Mouse (Mus musculus) kidney, postnatal 14 days (tissue): Measurements from ENCODE around the gene Rbck1.
"Not testable (repeated sequence)": the region's sequence is repeated elsewhere in the genome, so short reads cannot be mapped to it uniquely, and the experiment has no call there.

ENCODE experiments used
- DNase-seq: peaks from one replicate; pipeline ENCODE4 v3.0.0; 2022; ENCODE audit warnings: mixed read lengths

Rbck1 gene

DNA sequence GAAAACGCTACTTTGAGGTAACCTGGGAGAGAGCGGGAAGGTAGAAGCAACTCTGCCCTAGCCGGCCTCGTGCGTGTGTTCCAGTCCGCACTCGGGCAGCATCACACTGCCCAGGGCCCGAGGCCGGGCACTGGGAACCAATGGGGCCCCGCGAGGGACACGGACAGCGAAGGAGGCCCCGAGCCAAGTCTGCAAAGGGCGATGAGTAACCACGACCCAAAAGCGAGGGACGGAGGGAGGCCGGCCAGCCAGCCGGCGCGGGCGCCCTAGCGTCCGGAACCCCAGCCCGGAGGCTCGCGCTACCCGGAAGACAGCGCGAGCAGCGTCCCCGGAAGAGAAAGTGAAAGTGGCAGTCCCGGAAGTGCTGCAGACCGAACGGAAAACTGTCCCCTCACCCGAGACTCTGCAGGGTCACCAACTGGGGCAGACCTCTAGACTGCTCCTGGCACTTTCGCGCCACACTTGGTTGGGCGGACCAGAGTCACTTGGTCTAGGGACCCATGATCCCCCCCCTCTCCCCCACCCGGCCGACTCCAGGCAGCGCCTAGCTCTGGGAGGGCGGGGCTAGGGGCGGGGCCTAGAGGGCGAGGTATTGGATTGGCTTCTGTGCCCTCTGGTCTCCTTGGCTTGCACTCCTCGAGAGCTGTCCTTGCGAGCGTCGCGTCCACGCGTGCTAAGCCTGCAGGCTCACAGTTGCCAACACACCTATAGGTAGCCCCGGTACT lies at the start of gene Rbck1:
Gene Rbck1, minus strand, starts transcription at position 553 of the 725 bp plus-strand sequence.
- DNase-seq: peak; percentile 90

DNA sequence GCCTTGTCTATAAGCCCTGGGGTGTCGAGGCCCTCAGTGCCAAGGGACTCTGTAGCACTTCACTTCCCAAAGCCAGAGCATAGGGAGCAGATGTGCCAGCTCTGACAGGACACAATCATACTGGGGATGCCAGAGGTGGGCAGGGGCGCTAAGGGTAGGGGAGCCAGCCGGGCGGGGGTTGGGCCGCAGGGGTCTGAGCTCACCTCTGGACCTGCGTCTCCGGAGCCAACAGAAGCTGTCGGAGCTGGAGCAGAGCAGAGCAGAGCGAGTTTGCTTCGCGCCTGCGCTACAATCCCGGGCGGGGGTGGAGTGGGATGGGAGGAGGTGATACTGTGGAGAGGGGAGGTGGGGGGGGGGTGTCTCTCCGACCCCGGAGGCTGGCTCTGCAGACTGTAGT lies 43.9 kb upstream of the Rbck1 start, which contains the start of gene Nrsn2:
Gene Nrsn2, minus strand, starts transcription at position 294 of the 397 bp plus-strand sequence.
- DNase-seq: no peak

DNA sequence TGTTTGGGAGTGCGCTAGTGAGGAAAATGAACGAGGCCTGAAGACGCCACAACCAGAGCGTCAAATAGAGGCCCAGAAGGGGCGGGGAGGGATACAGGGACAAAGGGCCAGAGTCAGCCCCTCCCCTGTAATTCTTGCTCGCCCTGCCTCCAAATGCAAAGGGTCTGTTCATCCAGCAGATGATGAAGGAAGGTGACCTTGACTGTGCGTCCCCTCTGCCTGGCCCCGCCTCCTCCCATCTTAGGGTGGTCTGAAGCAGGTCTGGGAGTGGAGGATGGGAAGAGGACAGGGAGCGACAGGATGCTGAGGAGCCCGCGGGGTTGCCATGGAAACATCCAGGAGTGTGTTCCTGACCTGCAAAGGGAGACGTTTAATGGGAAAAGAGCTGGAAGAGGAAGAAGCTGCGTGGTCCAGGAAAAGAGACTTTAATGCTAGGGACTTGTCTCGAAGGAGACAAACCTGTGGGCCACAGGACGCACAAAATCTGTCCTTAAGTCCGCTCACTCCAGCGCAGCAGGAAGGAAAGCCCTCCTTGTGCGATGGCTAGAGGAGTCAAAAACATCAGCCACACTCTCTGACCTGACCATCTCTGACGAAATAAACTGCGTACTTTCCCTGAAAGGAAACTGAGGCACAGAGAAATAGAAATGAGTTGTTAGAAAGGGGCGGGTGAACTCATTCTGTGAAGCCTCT lies 43.3 kb upstream of the Rbck1 start:
- no peak for DNase-seq

DNA sequence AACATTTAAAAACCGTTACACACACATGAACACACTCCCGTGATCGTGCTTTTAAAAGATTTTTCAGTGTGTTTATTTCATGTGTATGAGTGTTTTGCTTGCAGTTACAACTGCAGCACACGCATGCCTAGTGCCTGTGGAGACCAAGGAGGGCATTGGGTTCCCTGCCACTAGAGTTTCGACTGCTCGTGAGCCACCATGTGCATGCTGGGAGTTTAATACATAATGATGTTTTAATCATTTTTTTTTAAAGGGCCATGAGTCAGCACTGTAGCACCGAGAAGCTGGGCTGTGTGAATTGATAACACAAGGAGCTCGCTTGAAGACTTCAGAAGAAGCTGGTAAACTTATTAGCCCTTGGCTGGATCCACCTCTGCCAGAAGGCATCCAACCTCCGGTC lies 41.1 kb upstream of the Rbck1 start:
- DNase-seq: no peak

DNA sequence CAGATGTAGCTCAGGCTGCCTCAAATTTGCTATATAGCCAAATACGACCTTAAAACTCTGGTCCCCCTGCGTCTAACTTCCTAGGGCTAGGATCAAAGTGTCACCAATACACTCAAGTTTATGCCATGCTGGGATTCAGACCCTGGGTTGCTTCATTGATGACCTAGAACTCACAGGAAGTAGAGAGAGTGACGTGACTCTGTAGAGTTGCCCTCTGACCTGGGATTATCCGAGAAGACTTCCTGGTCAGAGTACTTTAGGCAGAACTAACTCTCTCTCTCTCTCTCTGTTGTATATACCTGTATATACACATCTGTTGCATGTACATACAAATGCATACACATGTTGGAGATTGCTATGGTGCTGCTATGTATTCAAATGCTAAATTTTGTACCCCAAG lies 40.2 kb upstream of the Rbck1 start:
- no peak for DNase-seq

DNA sequence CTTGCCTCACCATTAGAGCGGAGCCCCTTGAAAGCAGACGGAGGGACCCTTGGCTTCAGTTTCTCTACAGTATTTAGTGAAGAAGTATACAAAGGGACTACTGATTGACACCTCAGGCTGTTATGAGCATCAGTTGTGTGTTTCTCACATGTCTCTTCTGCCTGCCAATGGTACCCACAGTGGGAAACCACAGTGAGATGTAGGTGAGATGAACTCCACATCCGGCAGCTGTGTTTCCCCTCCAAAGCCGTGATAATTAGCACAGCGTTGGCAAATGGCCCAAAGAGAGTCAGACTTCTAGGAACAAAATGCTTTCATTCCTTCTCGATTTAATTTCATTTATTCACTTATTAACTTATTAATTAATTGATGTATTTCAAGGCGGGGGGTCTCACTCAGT lies 39.7 kb upstream of the Rbck1 start:
- DNase-seq: no peak

DNA sequence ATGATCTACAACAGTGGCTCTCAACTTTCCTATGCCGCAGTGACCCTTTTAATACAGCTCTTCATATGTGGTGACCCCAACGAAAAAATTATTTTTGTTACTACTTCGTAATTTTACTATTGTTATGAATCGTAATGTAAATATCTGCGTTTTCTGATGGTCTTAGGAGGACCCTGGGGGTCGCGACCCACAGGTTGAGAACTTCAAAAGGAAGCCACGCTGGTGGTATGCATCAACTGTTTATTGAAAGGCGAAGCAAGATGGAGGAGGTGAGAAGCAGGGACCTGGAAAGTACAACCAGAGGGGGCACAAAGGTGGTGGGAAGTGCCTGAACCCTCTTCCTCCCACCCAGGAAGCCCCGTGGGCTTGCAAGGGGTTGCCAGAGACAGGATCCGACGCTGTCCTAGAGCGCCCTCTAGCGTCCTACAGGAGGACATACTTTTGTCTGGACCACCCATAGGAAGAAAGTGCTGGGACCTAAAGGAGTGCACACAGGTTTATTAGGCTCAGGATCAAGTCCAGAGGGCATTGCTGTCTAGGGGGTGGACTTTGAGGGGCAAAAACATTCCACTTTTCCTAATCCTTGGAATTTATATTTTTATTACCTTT lies 36.2 kb upstream of the Rbck1 start:
- DNase-seq: peak; percentile 60

DNA sequence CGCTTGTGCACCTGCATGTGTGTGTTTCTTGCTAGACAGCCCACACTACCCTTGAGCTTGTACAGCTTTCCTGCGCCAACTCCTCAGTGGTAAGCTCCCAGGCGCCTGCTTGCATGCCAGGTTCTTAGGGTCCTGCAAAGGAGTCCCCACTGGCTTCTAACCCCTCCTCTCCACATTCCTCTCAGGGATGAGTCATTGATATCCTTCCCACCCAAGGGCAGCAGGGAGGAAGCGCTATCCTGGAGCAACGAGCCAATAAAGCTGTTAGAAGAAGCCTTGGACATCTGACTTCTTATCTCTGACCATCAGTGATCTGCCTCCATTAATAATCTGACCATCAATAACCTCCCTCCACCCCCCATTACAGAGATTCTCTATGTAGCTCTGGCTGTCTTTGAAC lies 35.5 kb upstream of the Rbck1 start:
- DNase-seq: no peak

DNA sequence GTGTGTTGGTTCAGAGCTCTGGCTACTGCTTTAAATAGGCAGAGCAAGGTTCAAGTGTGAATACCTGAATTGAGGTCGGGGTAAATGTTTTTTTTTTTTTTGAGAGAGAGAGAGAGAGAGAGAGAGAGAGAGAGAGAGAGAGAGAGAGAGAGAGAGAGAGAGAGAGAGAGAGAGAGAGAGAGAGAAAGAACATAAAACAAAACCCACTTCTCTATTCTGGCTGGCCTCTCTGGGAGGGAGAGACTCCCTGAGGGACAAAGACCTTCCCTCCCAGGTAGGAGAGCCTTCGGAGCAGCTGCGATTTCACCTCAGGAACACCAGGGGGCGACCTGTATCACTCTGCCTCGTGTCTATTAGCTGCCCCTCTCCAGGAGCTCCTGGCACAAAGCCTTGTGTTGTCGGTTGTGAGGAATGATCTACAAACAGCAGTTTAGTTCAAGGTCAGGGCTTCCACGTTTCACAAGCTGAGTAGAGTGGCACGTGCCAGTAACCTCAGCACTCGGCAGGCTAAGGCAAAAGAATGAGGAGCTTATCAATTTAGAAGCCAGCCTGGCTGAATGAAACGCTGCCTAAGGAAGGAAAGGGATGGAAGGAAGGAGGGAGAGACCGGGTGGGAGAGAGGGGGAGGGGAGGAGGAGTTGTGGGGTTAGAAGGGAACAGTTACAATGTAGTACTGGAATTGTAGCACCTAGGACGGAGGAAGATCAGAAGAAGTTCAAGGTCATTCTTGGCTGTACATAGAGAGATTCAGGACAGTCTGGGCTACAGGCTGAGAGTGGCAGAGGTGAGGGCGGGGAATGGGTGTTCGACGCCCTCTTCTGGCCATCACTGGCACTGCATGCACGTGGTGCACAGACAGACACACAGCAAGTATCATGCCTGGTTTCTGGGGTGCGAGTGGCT lies 31.0 kb upstream of the Rbck1 start:
- peak; percentile 91 for DNase-seq

DNA sequence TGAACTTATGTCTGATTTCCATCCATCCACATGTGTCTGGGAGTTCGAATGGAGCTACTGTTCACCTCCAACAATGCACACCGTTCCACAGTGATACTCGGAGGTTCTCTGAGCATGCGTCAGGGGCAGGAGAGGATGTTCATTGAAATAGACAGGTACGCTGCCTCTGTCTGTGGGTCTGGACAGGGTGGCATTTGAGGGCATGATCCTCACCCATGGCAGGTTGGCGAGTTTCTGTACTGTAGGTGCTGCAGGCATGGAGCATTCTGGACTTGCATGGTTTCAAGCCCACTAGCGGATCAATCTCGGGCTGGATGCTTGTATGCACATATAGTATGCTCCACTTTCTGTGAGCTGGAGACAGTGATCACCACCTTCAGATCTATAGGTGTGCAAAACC lies 28.7 kb upstream of the Rbck1 start:
- no peak for DNase-seq

DNA sequence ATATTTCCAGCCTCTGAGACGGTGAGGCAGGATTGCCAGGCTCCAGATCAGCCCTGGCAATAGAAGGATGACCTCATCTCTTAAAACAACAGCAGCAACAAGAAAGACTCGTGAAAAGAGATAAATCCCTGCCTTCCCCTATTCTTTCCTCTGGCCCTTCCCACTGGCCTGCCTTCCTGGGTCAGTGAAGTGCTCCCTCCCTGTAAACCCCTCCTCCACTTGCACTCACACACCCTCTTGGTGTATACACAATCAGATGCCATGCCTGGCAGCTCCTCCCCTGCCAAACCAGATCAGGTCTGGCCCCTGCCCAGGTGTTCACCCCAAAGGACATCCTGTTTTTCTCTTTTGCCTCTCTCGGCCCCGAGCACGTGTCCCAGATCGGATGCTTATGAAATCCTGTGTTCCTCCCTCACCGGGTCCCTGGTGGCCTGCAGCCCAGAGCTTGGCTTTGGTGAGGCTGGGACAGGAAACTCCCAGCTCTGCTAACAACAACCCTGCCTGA lies 27.9 kb upstream of the Rbck1 start:
- peak; percentile 78 for DNase-seq

DNA sequence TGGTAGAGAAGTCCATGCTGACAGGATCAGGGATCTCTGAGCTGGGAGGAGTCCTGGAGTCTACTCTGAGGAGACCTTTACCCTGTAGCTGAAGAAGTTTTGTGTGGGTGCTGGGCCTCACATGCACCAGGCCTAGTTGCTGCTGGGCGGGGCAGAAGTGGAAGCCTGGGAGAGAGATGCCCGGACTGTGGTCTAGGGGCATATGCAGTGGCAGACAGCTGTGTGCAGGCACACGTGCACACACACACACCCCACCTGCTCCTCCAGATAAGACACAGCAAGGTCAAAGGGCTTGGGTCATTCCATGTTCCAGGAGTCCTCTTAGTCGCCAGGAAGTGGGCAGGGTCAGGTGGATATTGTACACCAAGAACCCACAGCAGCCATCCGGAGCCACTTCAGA lies 27.2 kb upstream of the Rbck1 start:
- DNase-seq: peak; percentile 57

DNA sequence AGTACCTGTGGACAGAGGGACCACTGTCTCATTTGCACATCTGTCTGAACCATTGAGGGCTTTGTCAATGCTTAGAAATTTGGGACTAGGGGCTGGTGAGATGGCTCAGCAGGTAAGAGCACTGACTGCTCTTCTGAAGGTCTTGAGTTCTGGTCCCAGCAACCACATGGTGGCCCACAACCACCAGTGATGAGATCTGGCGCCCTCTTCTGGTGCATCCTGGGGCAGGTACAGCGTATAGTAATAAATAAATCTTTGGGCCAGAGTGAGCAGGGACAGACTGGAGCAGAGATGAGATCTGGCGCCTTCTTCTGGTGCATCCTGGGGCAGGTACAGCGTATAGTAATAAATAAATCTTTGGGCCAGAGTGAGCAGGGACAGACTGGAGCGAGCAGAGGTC lies 26.5 kb upstream of the Rbck1 start:
- not testable (repeated sequence) for DNase-seq

DNA sequence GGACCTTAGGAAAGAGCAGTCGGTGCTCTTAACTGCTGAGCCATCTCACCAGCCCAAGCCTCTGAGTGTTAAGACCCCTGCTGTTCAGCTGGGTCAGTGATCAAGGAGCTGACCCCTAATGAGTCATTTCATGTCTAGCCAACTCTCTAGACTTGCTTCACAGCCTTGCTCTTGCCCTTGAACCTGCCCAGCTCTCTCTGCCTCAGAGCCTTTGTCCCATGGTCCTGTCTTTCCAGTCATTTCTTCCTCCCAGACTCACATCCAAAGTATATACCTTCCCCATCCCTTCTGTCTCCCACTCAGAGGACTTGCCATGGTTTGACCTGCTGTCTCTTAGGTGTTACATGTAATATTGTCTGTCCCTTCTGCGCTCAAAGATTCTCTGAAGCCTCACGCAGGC lies 24.8 kb upstream of the Rbck1 start:
- DNase-seq: no peak

DNA sequence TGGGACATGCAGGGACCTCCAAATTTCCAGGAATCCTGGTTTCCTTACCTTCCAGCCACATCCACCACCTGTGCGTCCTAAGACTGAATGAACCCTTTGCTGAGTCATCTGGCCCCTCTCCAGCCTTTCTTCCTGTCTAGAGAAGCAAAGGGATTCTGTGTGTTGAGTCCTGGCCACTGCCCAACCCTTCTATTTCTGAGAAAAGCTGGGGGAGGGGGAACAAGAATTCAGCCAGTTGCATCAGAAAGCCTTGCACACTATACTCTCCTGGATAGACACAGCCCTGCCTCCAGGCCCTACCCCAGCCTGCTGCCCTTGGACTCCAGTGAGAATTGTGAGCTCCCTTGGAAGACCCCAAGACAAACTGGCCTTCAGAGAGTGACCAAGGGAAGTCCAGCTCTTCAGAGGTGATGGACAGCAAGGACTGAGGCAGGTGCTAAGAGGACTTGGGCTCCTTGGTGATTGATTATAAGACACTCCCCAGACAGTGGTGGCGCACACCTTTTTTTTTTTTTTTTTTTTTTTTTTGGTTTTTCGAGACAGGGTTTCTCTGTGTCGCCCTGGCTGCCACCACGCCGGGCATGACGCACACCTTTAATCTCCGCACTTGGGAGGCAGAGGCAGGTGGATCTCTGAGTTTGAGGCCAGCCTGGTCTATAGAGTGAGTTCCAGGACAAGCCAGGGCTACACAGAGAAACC lies 17.5 kb upstream of the Rbck1 start:
- peak; percentile 77 for DNase-seq

DNA sequence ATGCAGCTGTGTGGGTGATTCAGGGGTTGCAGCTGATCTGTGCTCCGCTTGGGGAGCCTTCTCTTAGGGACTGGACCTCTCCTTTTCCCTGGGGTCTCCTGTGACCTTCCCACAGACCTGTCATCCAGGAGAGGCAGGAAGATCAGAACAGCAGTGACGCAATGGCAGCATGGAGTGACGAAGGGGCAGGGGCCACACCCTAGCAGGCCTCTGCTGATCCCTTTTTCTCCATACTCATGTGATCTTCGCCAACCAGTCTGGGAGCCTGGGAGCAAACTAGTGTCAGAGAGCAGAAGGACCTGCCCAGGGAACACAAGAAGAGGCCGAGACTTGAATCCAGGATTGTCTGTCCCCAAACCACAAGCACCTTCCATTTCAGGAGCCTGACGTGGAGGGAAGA lies 16.8 kb upstream of the Rbck1 start:
- DNase-seq: no peak

DNA sequence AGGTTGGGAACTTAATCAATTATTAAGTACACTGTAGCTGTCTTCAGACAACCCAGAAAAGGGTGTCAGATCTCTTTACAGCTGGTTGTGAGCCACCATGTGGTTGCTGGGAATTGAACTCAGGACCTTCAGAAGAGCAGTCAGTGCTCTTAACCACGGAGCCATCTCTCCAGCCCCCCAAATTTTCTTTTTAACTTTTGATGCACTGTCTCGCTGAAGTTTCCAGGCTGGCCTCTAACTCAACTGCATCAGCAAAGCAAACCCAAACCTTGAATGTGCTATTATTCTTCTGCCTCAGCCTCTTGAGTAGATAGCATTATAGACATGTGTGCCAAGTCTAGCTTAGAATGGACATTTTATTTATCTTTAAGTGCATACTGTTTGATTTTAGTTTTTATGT lies 15.3 kb upstream of the Rbck1 start:
- no peak for DNase-seq

DNA sequence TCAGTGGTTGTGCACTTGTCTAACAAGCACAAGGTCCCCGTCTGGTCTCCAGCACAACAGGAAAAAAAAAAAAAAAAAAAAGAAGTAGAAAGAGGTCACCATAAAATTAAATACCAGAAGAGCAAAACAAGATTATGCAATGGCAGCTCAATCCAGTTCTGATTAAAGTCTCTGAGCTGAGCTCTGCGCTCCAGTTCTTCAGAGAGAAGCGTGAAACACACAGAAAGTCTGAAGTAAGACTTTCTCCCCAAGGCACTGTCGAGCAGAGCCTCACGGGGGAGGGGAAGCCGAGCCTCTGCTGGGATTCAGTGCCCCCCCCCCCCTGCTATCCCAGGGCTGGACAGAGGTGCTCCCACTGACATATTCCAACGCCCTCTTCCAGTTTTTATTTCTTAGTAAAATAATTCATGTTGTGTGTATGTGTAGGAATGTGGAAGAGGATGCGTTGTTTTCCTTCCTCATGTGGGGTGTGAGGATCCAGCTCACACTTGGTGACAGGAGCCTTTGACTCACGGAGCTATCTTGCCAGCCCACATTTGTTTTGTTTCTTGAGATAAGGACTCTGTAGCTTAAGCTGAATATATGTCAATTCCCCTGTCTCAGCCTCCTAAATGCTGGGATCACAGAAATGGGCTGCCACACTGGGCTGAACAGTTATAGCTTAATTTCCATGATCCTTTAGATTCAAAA lies 14.5 kb upstream of the Rbck1 start:
- DNase-seq: no peak

DNA sequence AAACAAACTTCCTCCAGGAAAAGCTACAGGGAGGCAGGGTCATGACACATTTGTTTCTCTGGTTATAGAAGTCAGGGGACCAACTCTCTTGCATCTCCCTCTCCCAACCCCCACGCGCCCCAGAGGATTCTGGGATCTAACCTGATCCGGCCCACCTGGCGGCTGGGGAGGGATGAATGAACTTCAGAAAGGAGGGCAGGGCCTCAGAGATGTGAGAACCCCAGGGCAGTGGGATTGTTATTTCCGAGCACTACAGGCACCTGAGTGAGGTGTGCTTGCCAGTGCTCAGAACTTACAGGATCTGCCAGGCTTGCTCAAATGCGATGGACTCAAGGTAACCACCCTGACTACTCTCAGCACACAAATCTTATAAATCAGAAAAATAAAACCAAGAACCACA lies 12.9 kb upstream of the Rbck1 start:
- no peak for DNase-seq

DNA sequence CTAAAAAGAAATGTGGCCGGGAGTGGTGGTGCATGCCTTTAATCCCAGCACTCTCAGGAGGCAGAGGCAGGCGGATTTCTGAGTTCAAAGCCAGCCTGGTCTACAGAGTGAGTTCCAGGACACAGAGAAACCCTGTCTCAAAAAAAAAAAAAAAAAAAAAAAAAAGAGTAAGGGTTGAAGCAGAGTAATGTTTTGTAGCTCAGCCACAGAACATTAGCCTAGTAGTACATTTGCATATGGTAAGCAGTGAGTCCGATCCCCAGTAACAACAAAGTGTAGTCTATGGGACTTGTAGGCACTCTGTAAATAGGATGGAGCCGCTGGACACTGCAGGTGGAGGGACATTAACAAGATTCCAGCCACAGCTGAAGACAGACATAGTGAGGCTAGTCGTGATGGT lies 12.5 kb upstream of the Rbck1 start:
- DNase-seq: no peak

DNA sequence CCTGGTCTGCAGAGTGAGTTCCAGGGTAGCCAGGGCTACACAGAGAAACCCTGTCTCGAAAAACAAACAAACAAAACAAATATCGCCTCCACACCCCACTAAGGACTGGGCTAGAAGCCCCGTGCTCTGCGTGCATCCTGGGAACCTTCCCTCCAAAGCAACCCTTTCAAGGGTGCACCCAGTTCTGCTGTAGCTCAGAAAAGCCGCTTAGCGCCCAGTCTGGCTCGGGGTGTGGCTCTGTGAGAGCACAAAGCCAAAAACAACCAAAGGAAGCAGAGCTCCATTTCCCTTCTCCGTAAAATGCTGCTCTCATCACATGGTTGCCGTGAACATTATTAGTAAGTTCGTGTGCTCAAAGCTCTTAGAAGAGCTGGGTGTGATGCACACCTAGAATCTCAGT lies 11.9 kb upstream of the Rbck1 start:
- peak; percentile 27 for DNase-seq
